Mouse (Mus musculus) Patski (cell line): Measurements from ENCODE around the gene Muc5ac. TPM values are rescaled to one million over a fixed set of nuclear protein-coding genes. Genes with fewer than 3 reads are reported as not detected.
"Not testable (repeated sequence)": the region's sequence is repeated elsewhere in the genome, so short reads cannot be mapped to it uniquely, and the experiment has no call there.

Experiments used
- ATAC-seq: fragments of 100-300 bp; one replicate; pipeline ENCODE4 v1.8.0; 2021
- CTCF ChIA-PET: fragments of 350-600 bp; sonication (Branson Sonifier 250); formaldehyde crosslinking; loops from one replicate; lab custom pipeline; 2022; ENCODE audit warnings: inconsistent platforms; lab: Charles Lee
- POLR2A ChIA-PET: fragments of 350-600 bp; sonication (Branson Sonifier 250); formaldehyde crosslinking; loops from one replicate; lab custom pipeline; 2022; ENCODE audit warnings: antibody characterized with exemption, inconsistent platforms; lab: Charles Lee
- DNase-seq: peaks from one replicate; pipeline ENCODE4 v3.0.0-alpha.2; 2011; ENCODE audit warnings: low read depth, low spot score
- H3K27me3 ChIP-seq: fragments of 371-371 bp; one replicate; pipeline ENCODE4 v1.5.1; 2021
- CTCF ChIP-seq: fragments of 100-300 bp; IDR thresholded peaks from one replicate; pipeline ENCODE4 v1.5.1; 2021
- in situ Hi-C: fragments of 300-500 bp; cut with MboI; formaldehyde crosslinking; loops from 3 replicates; pipeline ENCODE4 v1.11.1; 2018; ENCODE audit warnings: low pct_unique_long_range_greater_than_20kb, mixed read lengths
- polyA plus RNA-seq: library from polyadenylated mRNA; unstranded; gene quantifications from one replicate; pipeline ENCODE4 v1.2.3, GENCODE M21; 2021

The Muc5ac gene
- polyA plus RNA-seq, 1 experiment from 2014 or later = under 0.01 TPM

GRCm38 (mm10) chr7:141794251-141794650 is 5.5 kb downstream of the Muc5ac start:
- POLR2A ChIA-PET = interaction anchor here (1.0 kb wide), 1 partner anchor 10 kb away, joined by 4 read pairs; no protein-coding TSS in a partner anchor
- ATAC-seq = no peak
- CTCF ChIA-PET = no interaction called here

GRCm38 (mm10) chr7:141803206-141803605 is 14.4 kb downstream of the Muc5ac start:
- no peak for TF ChIP-seq CTCF
- in situ Hi-C loops = no loop called here
- H3K27me3 ChIP-seq = no peaks in the 10 kb centered on the region
- ChIA-PET POLR2A (interaction anchor here (0.6 kb wide), 1 partner anchor 803 kb away, joined by 3 read pairs; no protein-coding TSS in a partner anchor), CTCF (no interaction called here)
- DNase-seq (no peak), ATAC-seq (no peak)

More at GRCm38 (mm10) chr7:141794251-141794650, 5.5 kb downstream of the Muc5ac start:
- TF ChIP-seq CTCF = no peak
- DNase-seq = no peak
- in situ Hi-C loops = no loop called here
- H3K27me3 ChIP-seq = peaks cover 3% of the 10 kb centered on the region

DNA sequence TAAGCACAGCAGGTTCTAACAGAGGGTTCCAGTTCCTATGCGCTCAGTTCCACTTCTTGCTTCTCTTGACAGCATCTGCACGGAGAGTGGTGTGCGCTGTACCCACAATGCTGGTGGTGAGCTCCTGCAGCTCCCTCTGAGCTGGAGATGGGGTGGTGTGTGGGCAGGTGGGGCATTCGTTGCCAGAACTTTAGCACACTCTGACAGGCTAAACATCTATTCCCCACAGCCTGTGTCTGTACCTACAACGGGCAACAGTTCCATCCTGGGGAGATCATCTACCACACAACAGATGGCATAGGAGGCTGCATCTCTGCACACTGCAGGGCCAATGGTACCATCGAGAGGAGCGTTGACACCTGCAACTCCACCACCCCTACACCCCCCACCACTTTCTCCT is 16.6 kb downstream of the Muc5ac start:
- TF ChIP-seq CTCF = no peak
- ATAC-seq (no peak), DNase-seq (no peak)
- POLR2A ChIA-PET = no interaction called here
- no peaks in the 10 kb centered on the region for H3K27me3 ChIP-seq
- CTCF ChIA-PET = no interaction called here
- in situ Hi-C loops = no loop called here

GRCm38 (mm10) chr7:141807823-141808222 is 19.1 kb downstream of the Muc5ac start:
- ATAC-seq, DNase-seq, in situ Hi-C loops, POLR2A ChIA-PET, H3K27me3 ChIP-seq, CTCF ChIA-PET: not testable (repeated sequence)

GRCm38 (mm10) chr7:141809933-141810332 is 21.2 kb downstream of the Muc5ac start:
- POLR2A ChIA-PET, DNase-seq, CTCF ChIA-PET, in situ Hi-C loops, ATAC-seq, H3K27me3 ChIP-seq: not testable (repeated sequence)

DNA sequence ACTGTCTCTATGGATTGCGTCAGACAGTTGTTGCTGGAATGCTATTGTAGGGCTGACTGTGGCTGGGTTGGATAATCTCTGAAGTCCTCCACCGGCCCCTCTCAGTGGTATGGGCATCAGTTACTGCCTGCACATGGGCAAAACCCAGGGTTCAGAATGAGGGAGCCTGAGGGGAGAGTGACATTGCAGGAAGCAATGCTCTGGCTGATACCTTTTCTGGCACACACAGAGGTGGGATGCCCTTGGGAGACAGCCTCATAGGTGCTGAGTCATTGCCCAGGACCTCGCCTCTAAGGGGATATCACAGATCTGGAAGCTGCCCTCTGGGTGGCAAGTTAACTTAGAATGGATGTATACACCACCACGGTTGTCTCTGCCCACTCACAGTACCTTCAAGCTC is 24.5 kb downstream of the Muc5ac start:
- ChIA-PET POLR2A (no interaction called here), CTCF (no interaction called here)
- no peak for DNase-seq
- H3K27me3 ChIP-seq = no peaks in the 10 kb centered on the region
- TF ChIP-seq CTCF = no peak
- ATAC-seq = no peak
- in situ Hi-C loops = no loop called here

DNA sequence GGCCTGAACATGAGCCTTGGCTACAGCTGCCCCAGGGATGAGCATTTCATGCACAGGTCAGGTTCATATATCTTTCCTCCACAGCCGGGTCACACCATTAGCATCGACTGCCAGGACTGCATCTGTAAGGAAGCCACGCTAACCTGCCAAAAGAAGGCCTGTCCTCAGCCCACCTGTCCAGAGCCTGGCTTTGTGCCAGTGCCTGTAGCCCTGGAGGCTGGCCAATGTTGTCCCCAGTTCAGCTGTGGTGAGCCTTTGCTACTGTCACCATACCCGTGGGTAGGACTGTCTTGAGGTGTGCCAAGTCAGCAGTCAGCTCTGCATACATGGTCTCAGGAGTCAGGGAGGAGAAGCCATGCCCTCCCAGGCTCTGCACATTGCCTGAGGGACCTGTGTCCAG is 26.6 kb downstream of the Muc5ac start:
- in situ Hi-C loops = no loop called here
- POLR2A ChIA-PET = no interaction called here
- no peak for ATAC-seq
- CTCF ChIA-PET = interaction anchor here (1.9 kb wide), 1 partner anchor 11 kb away, joined by 5 read pairs; no protein-coding TSS in a partner anchor
- H3K27me3 ChIP-seq = no peaks in the 10 kb centered on the region
- DNase-seq = no peak
- no peak for TF ChIP-seq CTCF

GRCm38 (mm10) chr7:141817355-141818075 is 28.7 kb downstream of the Muc5ac start:
- ChIA-PET POLR2A (interaction anchor here (1.4 kb wide), 1 partner anchor 19 kb away, joined by 3 read pairs; no protein-coding TSS in a partner anchor), CTCF (no interaction called here)
- ATAC-seq (peak; percentile 54), DNase-seq (no peak)
- no peak for TF ChIP-seq CTCF
- H3K27me3 ChIP-seq = no peaks in the 10 kb centered on the region
- in situ Hi-C loops = no loop called here

- no peak for DNase-seq
- POLR2A ChIA-PET = interaction anchor here (1.4 kb wide), 1 partner anchor 18 kb away, joined by 3 read pairs; no protein-coding TSS in a partner anchor
- H3K27me3 ChIP-seq = no peaks in the 10 kb centered on the region
- no peak for TF ChIP-seq CTCF
- peak; percentile 2 for ATAC-seq
- in situ Hi-C loops = no loop called here
- CTCF ChIA-PET = interaction anchor here (1.0 kb wide), 1 partner anchor 17 kb away, joined by 4 read pairs; no protein-coding TSS in a partner anchor
These were observed 29.5 kb downstream of the Muc5ac start for GRCm38 (mm10) chr7:141818267-141818666.

DNA sequence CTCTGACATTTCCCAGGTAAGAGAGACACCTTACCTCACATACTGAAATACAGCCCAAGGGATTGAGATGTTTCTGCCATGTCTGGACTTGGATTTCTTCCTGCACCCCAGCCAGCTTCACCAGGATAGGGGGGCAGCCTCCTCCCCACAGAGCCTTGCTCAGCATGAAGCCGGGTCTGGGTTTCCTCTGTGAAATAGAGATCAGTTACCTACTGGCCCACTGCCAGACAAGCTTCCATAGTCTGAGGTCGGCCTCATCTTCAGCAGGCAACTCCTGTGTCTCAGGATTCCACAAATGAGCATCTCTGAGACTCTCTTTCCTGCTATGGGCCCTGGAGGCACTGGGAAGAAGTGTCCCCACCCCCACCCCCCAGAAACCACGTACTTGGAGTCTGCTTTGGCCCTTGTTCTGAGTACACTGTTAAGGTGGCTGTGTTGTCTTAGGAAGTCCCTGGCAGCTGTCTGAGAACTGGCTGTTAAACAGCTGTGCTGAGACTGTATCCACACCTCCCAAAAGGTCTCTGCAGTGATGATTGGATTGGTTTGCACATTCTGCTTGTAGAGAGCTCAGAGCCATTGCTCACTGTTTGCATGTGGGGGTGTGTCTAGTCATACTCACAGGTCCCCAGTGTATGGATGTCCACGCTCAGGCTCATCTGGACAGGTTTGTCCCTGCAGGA is 34.0 kb downstream of the Muc5ac start:
- ChIA-PET CTCF (no interaction called here), POLR2A (no interaction called here)
- H3K27me3 ChIP-seq = no peaks in the 10 kb centered on the region
- in situ Hi-C loops = no loop called here
- DNase-seq (no peak), ATAC-seq (no peak)
- no peak for TF ChIP-seq CTCF

DNA sequence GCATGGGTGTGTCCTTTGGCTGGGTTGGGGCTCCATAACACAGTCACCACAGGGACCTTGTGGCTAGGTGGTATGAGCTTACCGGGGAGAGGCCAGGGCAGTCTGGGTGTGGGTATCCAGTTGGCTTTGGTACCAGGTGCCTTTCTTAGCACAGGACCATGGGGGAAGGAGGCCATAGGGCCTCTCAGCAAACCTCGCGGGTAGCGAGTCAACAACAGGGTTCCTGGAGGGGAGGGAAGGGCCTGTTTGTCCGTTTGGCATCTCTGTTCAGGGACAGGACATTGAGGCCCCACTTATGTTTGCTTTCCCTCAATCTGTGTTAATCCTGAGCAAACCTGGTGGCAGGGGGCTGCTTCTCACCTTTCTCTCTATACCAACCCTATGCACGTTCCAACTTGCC is 34.9 kb downstream of the Muc5ac start:
- in situ Hi-C loops = no loop called here
- H3K27me3 ChIP-seq = no peaks in the 10 kb centered on the region
- ChIA-PET CTCF (no interaction called here), POLR2A (no interaction called here)
- no peak for TF ChIP-seq CTCF
- no peak for ATAC-seq
- no peak for DNase-seq
